Mouse (Mus musculus) gastrocnemius, adult 2 months (tissue): ENCODE data around the gene Vstm2l. TPM values are rescaled to one million over a fixed set of nuclear protein-coding genes. Genes with fewer than 3 reads are reported as not detected.

ENCODE experiments used
- DNase-seq: peaks from one replicate; pipeline ENCODE4 v3.0.0; 2022
- H3K27ac ChIP-seq: fragments of 200-600 bp; 2 replicates; pipeline ENCODE4 v1.8.1; 2022; ENCODE audit warnings: mild to moderate bottlenecking
- H3K4me3 ChIP-seq: fragments of 200-600 bp; 2 replicates; pipeline ENCODE4 v1.8.1; 2022; ENCODE audit warnings: mild to moderate bottlenecking, moderate library complexity
- CTCF ChIP-seq: fragments of 200-600 bp; IDR thresholded peaks from 2 replicates; pipeline ENCODE4 v1.8.1; 2022; ENCODE audit warnings: antibody characterized with exemption, mild to moderate bottlenecking, moderate library complexity
- intact Hi-C: fragments of 180-260 bp; cut with DNase I; formaldehyde crosslinking; loops from one replicate; pipeline ENCODE4 v1.15.1; 2025
- total RNA-seq, 2 experiments: library from RNA; stranded (reverse); gene quantifications; 2 replicates each; pipeline ENCODE4 v1.2.3; 2021

Vstm2l gene
- total RNA-seq, 2 experiments from 2014 or later, result not detected

GRCm38 (mm10) chr2:157913705-157914104, 748 bp upstream of the Vstm2l start:
- DNase-seq, result no peak
- no peak overlapping the region for H3K4me3 ChIP-seq
- intact Hi-C loops, result no loop called here
- TF ChIP-seq CTCF, result no peak
- no peak overlapping the region for H3K27ac ChIP-seq

DNA sequence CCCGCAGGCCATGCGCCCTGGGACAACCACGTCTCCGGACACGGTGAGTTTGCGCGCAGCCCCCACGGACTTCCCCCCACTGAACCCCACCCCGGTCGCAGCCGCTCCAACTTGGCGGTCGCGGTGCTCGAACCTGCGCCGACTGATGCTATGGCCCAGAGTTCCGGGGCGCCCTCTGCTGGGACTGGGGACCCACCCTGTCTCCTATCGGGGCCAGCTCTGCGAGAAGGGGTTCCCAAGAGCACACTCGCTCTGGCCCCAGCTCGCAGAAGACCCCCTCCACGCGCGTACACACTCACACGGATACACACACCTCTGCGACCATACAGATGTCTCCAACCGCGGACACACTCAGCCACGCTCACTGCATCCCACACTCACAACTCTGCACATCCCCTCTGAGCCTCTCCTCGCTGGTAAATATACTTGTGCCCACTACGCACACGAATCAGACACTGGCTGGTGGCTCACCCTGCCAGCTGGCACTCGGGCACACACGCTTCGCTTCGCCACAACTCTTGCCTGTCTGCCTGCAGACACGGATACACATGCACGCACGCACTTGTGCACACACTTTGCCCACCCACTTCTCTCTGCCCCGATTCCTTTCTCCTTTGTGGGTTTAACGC, 550 bp downstream of the Vstm2l start:
- Histone ChIP-seq H3K27ac (no peak overlapping the region), H3K4me3 (no peak overlapping the region)
- TF ChIP-seq CTCF, result no peak
- intact Hi-C loops, result no loop called here
- no peak for DNase-seq

DNA sequence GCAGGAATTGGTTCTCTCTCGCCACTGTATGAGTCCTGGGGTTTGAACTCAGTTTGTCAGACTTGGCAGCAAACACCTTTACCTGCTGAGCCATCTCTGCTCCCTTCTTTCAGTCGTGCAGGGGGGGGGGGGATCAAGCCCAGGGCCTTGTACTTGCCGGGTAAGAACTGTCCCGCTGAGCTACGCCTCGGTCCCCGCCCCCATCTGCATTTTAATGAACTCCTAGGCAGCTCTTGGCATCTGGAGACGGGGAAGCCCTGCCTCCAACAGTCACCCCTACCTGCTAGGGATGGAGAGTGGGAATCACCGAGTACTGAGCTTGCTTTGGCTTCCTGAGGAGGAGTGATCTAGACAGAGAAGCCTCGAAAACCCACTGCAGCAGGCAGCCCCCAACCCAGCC, 4.1 kb downstream of the Vstm2l start:
- Histone ChIP-seq H3K4me3 (no peak overlapping the region), H3K27ac (no peak overlapping the region)
- TF ChIP-seq CTCF, result no peak
- no peak for DNase-seq
- intact Hi-C loops, result no loop called here

DNA sequence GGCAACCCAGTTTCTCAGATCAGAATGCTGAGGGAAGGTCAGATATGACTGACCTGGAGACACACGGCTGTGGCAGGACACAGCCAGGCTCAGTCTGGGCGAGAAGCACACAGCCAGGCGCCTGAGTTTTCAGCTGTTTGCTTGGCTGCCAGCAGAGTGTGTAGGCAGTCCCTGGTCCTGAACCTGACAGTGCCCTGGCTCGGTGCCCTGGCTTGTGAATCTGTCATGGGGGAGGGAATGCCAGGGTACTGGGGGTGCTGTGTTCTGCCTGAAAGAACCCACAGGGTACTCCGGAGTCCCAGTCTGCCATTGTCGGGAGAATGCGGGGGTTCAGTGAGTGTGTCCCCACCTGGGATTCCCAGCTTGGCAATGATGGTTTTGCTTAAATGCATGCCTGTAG, 7.1 kb downstream of the Vstm2l start:
- no peak for DNase-seq
- no peak for TF ChIP-seq CTCF
- no peak overlapping the region for H3K4me3 ChIP-seq
- intact Hi-C loops, result no loop called here
- no peak overlapping the region for H3K27ac ChIP-seq

DNA sequence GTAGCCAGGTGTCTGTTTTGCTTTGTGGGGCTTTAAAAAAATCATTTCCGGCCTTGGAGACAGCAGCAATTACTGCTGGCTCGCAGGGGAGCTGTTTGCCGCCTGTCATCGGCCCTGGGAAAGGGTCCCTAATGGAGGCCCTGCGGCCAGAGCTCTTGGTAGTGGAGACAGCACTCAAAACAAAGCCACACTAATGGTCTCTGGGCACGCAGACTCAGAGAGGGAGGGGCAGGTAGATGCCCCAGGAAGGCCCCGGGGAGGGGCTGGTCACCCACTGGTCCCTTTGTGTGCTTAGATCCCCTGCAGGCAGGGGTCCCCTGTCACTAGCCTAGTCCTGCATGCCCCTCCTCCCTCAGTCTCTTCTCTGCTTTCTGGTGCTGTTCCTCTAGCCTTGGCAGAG, 9.0 kb downstream of the Vstm2l start:
- no peak overlapping the region for H3K27ac ChIP-seq
- TF ChIP-seq CTCF, result no peak
- DNase-seq, result no peak
- intact Hi-C loops, result no loop called here
- no peak overlapping the region for H3K4me3 ChIP-seq

GRCm38 (mm10) chr2:157924504-157924903, 10.1 kb downstream of the Vstm2l start:
- Histone ChIP-seq H3K27ac (no peak overlapping the region), H3K4me3 (no peak overlapping the region)
- no peak for TF ChIP-seq CTCF
- intact Hi-C loops, result no loop called here
- DNase-seq, result no peak

GRCm38 (mm10) chr2:157926502-157926901, 12.0 kb downstream of the Vstm2l start:
- intact Hi-C loops, result no loop called here
- Histone ChIP-seq H3K27ac (no peak overlapping the region), H3K4me3 (no peak overlapping the region)
- DNase-seq, result no peak
- no peak for TF ChIP-seq CTCF

GRCm38 (mm10) chr2:157926927-157927326, 12.5 kb downstream of the Vstm2l start:
- Histone ChIP-seq H3K4me3 (no peak overlapping the region), H3K27ac (no peak overlapping the region)
- TF ChIP-seq CTCF, result no peak
- intact Hi-C loops, result no loop called here
- no peak for DNase-seq

DNA sequence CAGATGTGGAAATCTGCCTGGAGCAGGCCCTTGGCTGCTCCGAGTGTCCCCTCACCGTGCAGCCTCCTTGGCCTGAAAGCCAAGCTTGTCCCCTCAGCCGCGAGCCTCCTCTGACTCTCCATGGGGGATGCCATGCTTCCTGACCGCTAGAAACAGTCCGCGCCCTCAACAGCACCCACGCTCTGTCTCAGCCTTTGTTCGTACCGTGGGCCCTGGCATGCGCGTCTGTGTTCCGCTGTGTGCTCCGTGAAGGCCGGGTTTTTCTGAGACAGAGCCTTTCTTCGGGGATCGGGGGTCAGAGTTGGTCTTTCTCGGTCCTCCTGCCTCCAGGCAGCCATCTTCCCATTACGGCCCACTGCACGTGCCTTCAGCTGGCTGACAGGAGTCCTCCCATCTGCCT, 12.9 kb downstream of the Vstm2l start:
- TF ChIP-seq CTCF, result no peak
- DNase-seq, result no peak
- intact Hi-C loops, result no loop called here

DNA sequence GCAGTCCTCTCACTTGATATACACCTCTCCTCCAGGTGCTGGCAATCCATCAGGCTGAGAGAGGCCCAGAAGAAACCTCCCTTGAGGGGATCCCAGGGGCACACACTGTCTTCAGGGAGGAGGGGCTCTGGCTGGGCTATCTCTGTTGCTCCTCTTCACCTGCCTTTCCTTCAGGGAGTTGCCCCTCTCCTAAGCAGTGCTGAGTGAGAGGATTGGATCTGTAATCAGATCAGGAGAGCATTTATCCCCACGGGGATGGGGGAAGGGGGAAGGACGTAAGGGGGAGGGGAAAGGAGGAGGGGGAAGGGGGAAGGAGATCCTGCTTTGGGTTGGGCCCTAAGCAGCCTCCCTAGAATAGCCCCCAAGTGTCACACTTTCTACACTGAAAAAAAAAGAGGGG, 13.4 kb downstream of the Vstm2l start:
- no peak for TF ChIP-seq CTCF
- Histone ChIP-seq H3K27ac (no peak overlapping the region), H3K4me3 (no peak overlapping the region)
- no peak for DNase-seq
- intact Hi-C loops, result no loop called here

More for the DNA sequence above, 12.9 kb downstream of the Vstm2l start:
- Histone ChIP-seq H3K27ac (no peak overlapping the region), H3K4me3 (no peak overlapping the region)

- Histone ChIP-seq H3K4me3 (no peak overlapping the region), H3K27ac (no peak overlapping the region)
- TF ChIP-seq CTCF, result peak; percentile 16; the same call in 1 of the 2 replicates
- intact Hi-C loops, result no loop called here
- no peak for DNase-seq
Measured at GRCm38 (mm10) chr2:157932655-157933054, 18.2 kb downstream of the Vstm2l start.

DNA sequence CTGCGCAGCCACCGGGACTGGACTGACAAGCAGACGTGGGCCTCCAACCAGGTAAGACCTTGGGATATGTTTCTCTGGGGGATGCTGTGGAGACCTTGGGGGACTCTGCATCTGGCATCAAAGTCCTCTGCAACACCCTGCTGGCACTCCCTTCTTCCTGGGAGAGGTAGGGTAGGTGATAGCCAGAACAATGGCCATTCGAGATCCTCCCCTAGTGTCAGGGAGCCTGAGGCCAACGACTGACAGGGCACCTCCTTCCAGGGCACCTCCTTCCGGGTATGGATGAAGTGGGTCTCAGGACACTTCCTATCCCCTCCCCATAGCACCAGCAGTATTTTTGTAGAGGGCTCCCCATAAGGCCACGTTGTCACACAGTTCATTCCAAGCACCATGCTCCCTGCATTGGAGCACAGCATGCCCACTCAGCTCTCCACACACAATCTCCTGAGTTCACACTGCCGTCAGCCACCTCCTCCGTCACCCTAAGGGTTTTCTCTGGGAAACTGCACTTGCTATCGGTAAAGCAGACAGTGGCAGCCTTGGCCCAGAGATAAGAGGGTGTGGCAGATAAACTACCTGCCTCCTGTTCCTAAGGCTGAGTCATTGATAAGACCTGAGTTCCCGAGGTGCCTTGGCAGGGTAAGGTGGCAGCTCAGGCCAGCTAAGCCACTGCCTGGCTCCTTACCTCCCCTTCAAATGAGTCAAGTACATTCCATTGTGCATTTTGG, 21.2 kb downstream of the Vstm2l start:
- no peak for TF ChIP-seq CTCF
- intact Hi-C loops, result no loop called here
- Histone ChIP-seq H3K4me3 (no peak overlapping the region), H3K27ac (no peak overlapping the region)
- no peak for DNase-seq

DNA sequence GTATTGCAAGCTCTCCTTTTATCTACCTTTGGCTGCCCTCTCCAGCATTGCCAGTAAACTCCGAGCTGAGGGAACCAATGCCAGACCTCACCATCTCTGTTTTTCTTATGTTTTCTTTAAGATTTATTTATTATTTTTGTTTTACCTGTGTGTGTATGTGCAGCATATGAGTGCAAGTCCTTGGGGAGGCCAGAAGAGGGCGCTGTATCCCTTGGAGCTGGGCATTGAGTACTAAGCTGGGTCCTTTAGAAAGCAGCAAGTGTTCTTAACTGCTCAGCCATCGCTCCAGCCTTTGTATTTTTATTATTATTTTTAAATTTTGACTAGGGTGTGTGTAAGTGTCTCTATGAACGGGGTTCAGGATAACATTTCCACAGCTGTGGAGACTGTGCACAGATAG, 22.2 kb downstream of the Vstm2l start:
- DNase-seq, result no peak

DNA sequence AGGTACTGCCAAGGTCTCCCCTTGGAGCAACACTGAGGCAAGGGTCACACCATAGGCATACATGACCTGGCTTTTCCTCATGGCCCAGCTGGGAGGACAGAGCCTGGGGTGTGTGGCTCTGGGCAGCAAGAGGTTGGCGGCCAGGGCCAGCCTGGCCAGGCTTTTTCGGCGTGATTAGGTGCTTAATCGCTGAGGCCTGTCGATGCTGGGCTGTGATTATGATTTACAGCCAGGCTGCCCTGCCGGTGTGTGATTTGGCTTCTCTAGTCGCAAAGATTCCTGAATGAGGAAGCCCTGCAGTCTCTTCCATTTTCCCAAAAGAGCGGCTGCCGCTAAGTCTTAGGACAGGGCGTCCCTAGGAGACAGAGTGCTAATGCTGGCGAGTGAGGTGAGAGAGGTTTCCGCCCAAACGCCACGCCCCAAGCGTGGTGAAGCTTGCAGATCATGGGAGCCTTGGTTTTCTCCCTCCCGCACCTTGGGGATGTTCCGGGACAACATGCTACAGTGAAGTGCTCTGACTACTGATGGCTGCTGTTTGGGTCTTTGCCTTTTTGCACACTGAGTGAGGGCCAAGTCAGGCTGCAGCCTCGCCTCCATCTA, 26.2 kb downstream of the Vstm2l start:
- TF ChIP-seq CTCF, result no peak
- DNase-seq, result no peak
- intact Hi-C loops, result no loop called here
- peak overlapping the region; percentile 15 for H3K4me3 ChIP-seq
- H3K27ac ChIP-seq, result no peak overlapping the region

More for the DNA sequence above, 22.2 kb downstream of the Vstm2l start:
- intact Hi-C loops, result no loop called here
- no peak for TF ChIP-seq CTCF
- H3K27ac ChIP-seq, result no peak overlapping the region
- H3K4me3 ChIP-seq, result no peak overlapping the region
